In genomic region chr17:28942101-28942500, GRCm38 (mm10) we compare ENCODE assay signal across 12 mouse cellular contexts. TPM values are rescaled to one million over a fixed set of nuclear protein-coding genes. Genes with fewer than 3 reads are reported as not detected.
DNase-seq lines count a peak whose midpoint lies in the region; ATAC-seq lines count a peak whose summit lies in the region.
"Had no signal": no experiment of that assay in that cellular context is flagged by ENCODE, and none has a peak within 500 bp of the region (broad histone marks: within the 10 kb centered on the region; RNA-seq: fewer than 3 reads in every experiment).

No protein-coding gene starts in this region.

- H3K4me3 ChIP-seq in heart, embryonic 13.5 days, result no peak overlapping the region
- H3K4me3 ChIP-seq in liver, embryonic 13.5 days (replicated peaks), result peak overlapping the region; percentile 11; the same call in 1 of the 2 replicates
- H3K4me3 ChIP-seq: megakaryocyte, embryonic 14.5 days had no signal

- no peak for DNase-seq in heart, postnatal 36 days
- peak; percentile 91 for DNase-seq in MEL-GATA-1-ER (ENCODE audit: extremely low read depth, low read depth)
- peak; percentile 82 for DNase-seq in liver, embryonic 13.5 days
- DNase-seq in spleen, adult 18-20 months, result peak; percentile 16 to 21
- no peak for DNase-seq in gastrocnemius, adult 8-10 months (ENCODE audit: low spot score in 2 of 2)
- no peak for DNase-seq in cerebellum, adult 9-11 months
- DNase-seq in cerebellum, postnatal 14 days, result no peak

- ATAC-seq in heart, embryonic 13.5 days (ENCODE audit: extremely low read depth, insufficient number of reproducible peaks, low FRiP score, low TSS enrichment), result peak; percentile 37; the same call in 1 of the 2 replicates
- ATAC-seq in liver, embryonic 13.5 days (ENCODE audit: low read depth), result peak; percentile 85

- H3K9me3 ChIP-seq in heart, embryonic 13.5 days, result no peaks in the 10 kb centered on the region
- H3K9me3 ChIP-seq in liver, embryonic 13.5 days (replicated peaks), result peaks cover 3% of the 10 kb centered on the region

- H3K4me1 ChIP-seq in heart, embryonic 13.5 days, result no peaks in the 10 kb centered on the region
- peaks cover 11% of the 10 kb centered on the region for H3K4me1 ChIP-seq in liver, embryonic 13.5 days (replicated peaks)

- no peak overlapping the region for H3K27ac ChIP-seq in heart, embryonic 13.5 days (replicated peaks)
- peak overlapping the region; percentile 39; the same call in 1 of the 2 replicates for H3K27ac ChIP-seq in liver, embryonic 13.5 days

- intact Hi-C loops in heart, postnatal 36 days (cut with DNase I), result no loop called here

- no peak overlapping the region; the same call in 1 of the 2 replicates for H3K4me2 ChIP-seq in heart, embryonic 13.5 days
- peak overlapping the region; percentile 37 for H3K4me2 ChIP-seq in liver, embryonic 13.5 days

- no peaks in the 10 kb centered on the region for H3K27me3 ChIP-seq in heart, embryonic 13.5 days (replicated peaks)
- no peaks in the 10 kb centered on the region for H3K27me3 ChIP-seq in liver, embryonic 13.5 days

- 76% methylated on average over 10 of the region's 11 CpGs for WGBS in heart, embryonic 13.5 days
- 56% methylated on average over 9 of the region's 11 CpGs for WGBS in liver, embryonic 13.5 days (ENCODE audit: insufficient replicate concordance)

- no peaks in the 10 kb centered on the region for H3K36me3 ChIP-seq in heart, embryonic 13.5 days
- no peaks in the 10 kb centered on the region for H3K36me3 ChIP-seq in liver, embryonic 13.5 days

- H3K9ac ChIP-seq in heart, embryonic 13.5 days, result no peak overlapping the region
- H3K9ac ChIP-seq in liver, embryonic 13.5 days, result peak overlapping the region; percentile 46; the same call in 1 of the 2 replicates

RNA-seq across cellular contexts. Expression of gene Pxt1, which starts 1.5 kb away (rescaled TPM):
- 0.19 TPM in 2 replicates for polyA plus RNA-seq in heart, embryonic 13.5 days (2015; fragmentation: Nextera tagmentation; extraction: Ambion mirVana)
- total RNA-seq in heart, postnatal 36 days (2021), result under 1 TPM in 1 of 2 experiments, not detected in 1; 0.39 TPM
- 0.45 and 0.46 TPM in 2 replicates for polyA plus RNA-seq in liver, embryonic 13.5 days (2015; fragmentation: Nextera tagmentation; extraction: Ambion mirVana)
- not detected for total RNA-seq in gastrocnemius, adult 8-10 months (2022)
- total RNA-seq: hematopoietic stem cell, adult 5-6 weeks; left cerebral cortex, postnatal 10 days had no signal
- polyA plus RNA-seq: neural tube, embryonic 14.5 days had no signal

RNA-seq across cellular contexts. Expression of gene Kctd20, which starts 9.6 kb away (rescaled TPM):
- 58.1 and 59.9 TPM in 2 replicates for polyA plus RNA-seq in heart, embryonic 13.5 days (2015; fragmentation: Nextera tagmentation; extraction: Ambion mirVana)
- total RNA-seq in heart, postnatal 36 days (2021), result 10 to 100 TPM; 53.3 to 55.5 TPM
- 65.8 and 78.6 TPM in 2 replicates for polyA plus RNA-seq in liver, embryonic 13.5 days (2015; fragmentation: Nextera tagmentation; extraction: Ambion mirVana)
- 10 to 100 TPM; 27.0 to 38.6 (median 28.7) TPM for total RNA-seq in gastrocnemius, adult 8-10 months (2022)

RNA-seq across cellular contexts. Expression of gene 4930539E08Rik, which starts 27.0 kb away (rescaled TPM):
- polyA plus RNA-seq in heart, embryonic 13.5 days (2015; fragmentation: Nextera tagmentation; extraction: Ambion mirVana), result 0.05 TPM in 1 of 2 replicates, not detected in the other
- total RNA-seq in heart, postnatal 36 days (2021), result not detected
- polyA plus RNA-seq in liver, embryonic 13.5 days (2015; fragmentation: Nextera tagmentation; extraction: Ambion mirVana), result 0.08 and 0.15 TPM in 2 replicates
- not detected for total RNA-seq in gastrocnemius, adult 8-10 months (2022)

Comparison
In these comparisons a context has a peak if more than half of its experiments do, and no peak if none do; other contexts are left out.
1. DNase-seq: peak in MEL-GATA-1-ER (single experiment), liver, embryonic 13.5 days (single experiment) and spleen, adult 18-20 months (2 of 2); none in heart, postnatal 36 days (0 of 2), gastrocnemius, adult 8-10 months (0 of 2), cerebellum, adult 9-11 months (single experiment) and cerebellum, postnatal 14 days (0 of 2).